Mouse (Mus musculus): ENCODE results near the gene Adcy6.

- no peak for TF ChIP-seq TAL1 (IDR thresholded peaks at IDR 0.05; ENCODE audit: low read length)
- TF ChIP-seq GATA1 (IDR thresholded peaks at IDR 0.05; ENCODE audit: low read length), result no peak
Measured at GRCm38 (mm10) chr15:98585421-98585820, 24.5 kb downstream of the Adcy6 start.
